Mouse (Mus musculus) gastrocnemius, postnatal 36 days (tissue): ENCODE measurements at regions not wholly inside any gene's neighbourhood (a gene's known extent, or its start where the extent isn't known, plus 50 kb on each side); places are given as distances from the start of the nearest gene placed in this dataset.

Experiments used
- DNase-seq, 2 experiments: peaks; one replicate each; pipeline ENCODE4 v3.0.0; 2022
- intact Hi-C: fragments of 180-260 bp; cut with DNase I; formaldehyde crosslinking; loops from one replicate; pipeline ENCODE4 v1.15.1; 2025

- intact Hi-C loops, result no loop called here
- DNase-seq, result no peak
These were observed 54.4 kb upstream of the Calcoco1 start for GRCm38 (mm10) chr15:102776218-102776850.

GRCm38 (mm10) chr15:102780626-102781025 lies 58.6 kb upstream of the Calcoco1 start:
- intact Hi-C loops, result no loop called here
- DNase-seq, result no peak

GRCm38 (mm10) chr15:102782988-102783799 lies 61.2 kb upstream of the Calcoco1 start:
- DNase-seq, result no peak
- intact Hi-C loops, result no loop called here

- peak; percentile 43 to 70 for DNase-seq
- intact Hi-C loops, result loop anchor here (5.0 kb wide), 1 partner anchor 152 kb away; the partner anchor contains the start of gene Hoxc12
These were observed 63.3 kb upstream of the Calcoco1 start for GRCm38 (mm10) chr15:102785055-102785820.

- intact Hi-C loops, result loop anchor here (5.0 kb wide), 1 partner anchor 148 kb away; the partner anchor contains the start of gene Hoxc12
- no peak for DNase-seq
These were observed 67.0 kb upstream of the Calcoco1 start for GRCm38 (mm10) chr15:102788846-102789518.

- intact Hi-C loops, result no loop called here
- DNase-seq, result no peak
These were observed 75.1 kb upstream of the Calcoco1 start for GRCm38 (mm10) chr15:102797020-102797618.

- no peak for DNase-seq
- intact Hi-C loops, result no loop called here
These were observed 78.1 kb upstream of the Calcoco1 start for GRCm38 (mm10) chr15:102800049-102800448.

GRCm38 (mm10) chr15:102802265-102802813 lies 80.4 kb upstream of the Calcoco1 start:
- DNase-seq, result no peak
- intact Hi-C loops, result no loop called here

GRCm38 (mm10) chr15:102807353-102807752 lies 85.4 kb upstream of the Calcoco1 start:
- intact Hi-C loops, result no loop called here
- DNase-seq, result no peak

- intact Hi-C loops, result no loop called here
- DNase-seq, result no peak
These were observed 97.2 kb upstream of the Calcoco1 start for GRCm38 (mm10) chr15:102819181-102819580.

- intact Hi-C loops, result no loop called here
- no peak for DNase-seq
These were observed 81.2 kb upstream of the Hoxc13 start for GRCm38 (mm10) chr15:102839688-102840087.

- intact Hi-C loops, result no loop called here
- no peak for DNase-seq
These were observed 58.5 kb upstream of the Hoxc13 start for GRCm38 (mm10) chr15:102862374-102862773.

GRCm38 (mm10) chr15:102866788-102867187 lies 54.1 kb upstream of the Hoxc13 start:
- intact Hi-C loops, result no loop called here
- DNase-seq, result no peak
